Mouse (Mus musculus) lung, embryonic 14.5 days (tissue): ENCODE results near the gene Acss2. TPM values are rescaled to one million over a fixed set of nuclear protein-coding genes. Genes with fewer than 3 reads are reported as not detected.

Experiments
- ATAC-seq: fragments of 200-750 bp; cut with Nextera tagmentation; 2 replicates; pipeline ENCODE4 v1.8.0; 2017; ENCODE audit warnings: mild to moderate bottlenecking, moderate TSS enrichment, moderate library complexity; ENCODE audit not compliant: insufficient read depth
- DNase-seq: peaks from one replicate; pipeline ENCODE4 v3.0.0-alpha.2; 2015
- H3K27ac ChIP-seq: fragments of 300-500 bp; sonication (generic); 2 replicates; pipeline ENCODE4 v1.5.1; 2014; ENCODE audit warnings: low read depth, mild to moderate bottlenecking, moderate library complexity
- H3K27me3 ChIP-seq: fragments of 300-500 bp; sonication (generic); 2 replicates; pipeline ENCODE4 v1.6.1; 2014; ENCODE audit warnings: low read length, control low read depth; ENCODE audit not compliant: insufficient read depth
- H3K36me3 ChIP-seq: fragments of 300-500 bp; sonication (generic); 2 replicates; pipeline ENCODE4 v1.6.1; 2014; ENCODE audit warnings: control low read depth; ENCODE audit not compliant: insufficient read depth
- H3K4me1 ChIP-seq: fragments of 300-500 bp; sonication (generic); 2 replicates; pipeline ENCODE4 v1.6.1; 2014; ENCODE audit warnings: antibody characterized with exemption, control low read depth; ENCODE audit not compliant: insufficient read depth
- H3K4me2 ChIP-seq: fragments of 300-500 bp; sonication (generic); 2 replicates; pipeline ENCODE4 v1.6.1; 2014; ENCODE audit warnings: mild to moderate bottlenecking
- H3K4me3 ChIP-seq: fragments of 300-500 bp; sonication (generic); 2 replicates; pipeline ENCODE4 v1.5.1; 2014; ENCODE audit warnings: low read depth, low read length
- H3K9ac ChIP-seq: fragments of 300-500 bp; sonication (generic); 2 replicates; pipeline ENCODE4 v1.6.1; 2014
- H3K9me3 ChIP-seq: fragments of 300-500 bp; sonication (generic); 2 replicates; pipeline ENCODE4 v1.6.1; 2016; ENCODE audit warnings: low read depth, low read length, control low read depth
- CTCF ChIP-seq: IDR thresholded peaks from 2 replicates; pipeline ENCODE4 v1.5.1; 2016; ENCODE audit warnings: antibody characterized with exemption, low read depth
- WGBS: fragments of 180-500 bp; shearing (Covaris S2); extraction: QIAGEN DNeasy Blood & Tissue Kit; methylation state at CpG from one replicate; pipeline ENCODE4 v1.1.7; 2014; 5-methylcytosine and 5-hydroxymethylcytosine counted together
- polyA plus RNA-seq: library from polyadenylated mRNA; unstranded; fragments of >200 nt; fragmentation: Nextera tagmentation; extraction: Ambion mirVana; gene quantifications from 2 replicates; pipeline ENCODE4 v1.2.1, GENCODE M21; 2014

The Acss2 gene
- polyA plus RNA-seq, 1 experiment from 2014 or later, result 7.5 TPM

- DNase-seq (no peak), ATAC-seq (no peak)
- Histone ChIP-seq H3K27ac (no peak overlapping the region), H3K4me2 (no peak overlapping the region), H3K4me3 (no peak overlapping the region), H3K36me3 (no peaks in the 10 kb centered on the region), H3K27me3 (no peaks in the 10 kb centered on the region), H3K9ac (no peak overlapping the region), H3K9me3 (no peaks in the 10 kb centered on the region), H3K4me1 (no peaks in the 10 kb centered on the region)
- no peak for TF ChIP-seq CTCF
- 80% methylated on average over 4 of the region's 4 CpGs for WGBS
These were observed 45.2 kb downstream of the Acss2 start for GRCm38 (mm10) chr2:155562934-155563333.

DNA sequence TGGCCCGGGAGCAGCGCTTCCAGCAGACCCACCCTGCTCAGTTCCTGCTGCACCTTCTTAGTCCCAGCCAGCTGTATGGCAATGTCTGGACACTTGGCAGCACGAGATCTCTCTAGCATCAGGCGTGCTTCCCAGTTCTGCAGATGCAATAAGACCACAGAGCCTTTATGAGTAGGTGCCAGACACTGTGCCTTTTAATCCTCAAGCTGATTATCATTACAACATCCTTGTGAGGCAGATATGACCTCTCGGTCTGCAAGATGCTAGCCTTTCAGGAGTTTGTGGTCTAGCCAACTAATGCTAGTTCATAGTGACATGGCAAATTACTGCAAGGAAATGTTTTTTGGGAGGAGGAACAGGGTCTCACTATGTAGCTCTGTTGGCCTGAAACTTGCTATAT lies 50.0 kb downstream of the Acss2 start:
- no peak for DNase-seq

DNA sequence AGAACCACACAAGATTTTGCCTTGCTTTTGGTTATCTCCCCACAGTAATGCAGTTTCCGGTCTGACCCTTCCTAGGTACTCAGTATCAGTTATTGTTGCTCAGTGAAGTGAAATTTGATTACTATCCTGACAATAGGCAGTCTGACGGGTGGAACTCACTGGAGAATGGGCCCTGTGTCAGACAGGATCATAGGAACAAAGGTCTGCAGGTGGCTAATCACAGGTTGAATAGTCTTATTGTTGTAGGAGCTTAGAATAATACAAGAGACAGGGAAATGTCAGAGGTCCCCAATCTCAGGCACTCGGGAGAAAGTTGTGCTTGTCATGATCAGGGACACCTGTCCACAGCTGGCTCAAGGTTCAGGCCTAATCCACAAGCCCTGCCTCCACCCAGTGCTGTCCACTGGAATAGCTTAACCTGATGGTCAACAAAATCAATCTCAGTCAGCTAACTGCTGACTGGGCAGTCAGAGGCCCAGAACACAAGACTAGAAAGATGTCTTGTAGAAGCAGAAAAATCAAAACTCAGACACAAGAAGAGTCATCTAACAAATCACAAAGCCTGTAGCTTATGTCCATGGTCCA lies 51.6 kb downstream of the Acss2 start:
- TF ChIP-seq CTCF, result no peak
- no peaks in the 10 kb centered on the region for H3K27me3 ChIP-seq
- ATAC-seq, result no peak
- no peak for DNase-seq
- H3K4me3 ChIP-seq, result no peak overlapping the region
- H3K9me3 ChIP-seq, result no peaks in the 10 kb centered on the region
- no peak overlapping the region for H3K9ac ChIP-seq
- no peaks in the 10 kb centered on the region for H3K36me3 ChIP-seq
- H3K4me2 ChIP-seq, result no peak overlapping the region
- WGBS, result 38% methylated on average over 3 of the region's 3 CpGs
- no peaks in the 10 kb centered on the region for H3K4me1 ChIP-seq
- no peak overlapping the region for H3K27ac ChIP-seq

More for the DNA sequence above, 50.0 kb downstream of the Acss2 start:
- no peak overlapping the region for H3K4me2 ChIP-seq
- H3K27me3 ChIP-seq, result no peaks in the 10 kb centered on the region
- no peak overlapping the region for H3K9ac ChIP-seq
- no peaks in the 10 kb centered on the region for H3K36me3 ChIP-seq
- H3K9me3 ChIP-seq, result no peaks in the 10 kb centered on the region
- H3K4me3 ChIP-seq, result no peak overlapping the region
- H3K4me1 ChIP-seq, result no peaks in the 10 kb centered on the region
- no peak overlapping the region for H3K27ac ChIP-seq
- no peak for TF ChIP-seq CTCF
- WGBS, result 74% methylated on average over 5 of the region's 5 CpGs
- ATAC-seq, result no peak

- no peak overlapping the region for H3K9ac ChIP-seq
- H3K4me2 ChIP-seq, result no peak overlapping the region
- ATAC-seq (no peak), DNase-seq (no peak)
- TF ChIP-seq CTCF, result no peak
- H3K4me3 ChIP-seq, result no peak overlapping the region
- H3K4me1 ChIP-seq, result no peaks in the 10 kb centered on the region
- no peak overlapping the region for H3K27ac ChIP-seq
- no peaks in the 10 kb centered on the region for H3K36me3 ChIP-seq
- WGBS, result 62% methylated on average over 9 of the region's 9 CpGs
- no peaks in the 10 kb centered on the region for H3K9me3 ChIP-seq
- no peaks in the 10 kb centered on the region for H3K27me3 ChIP-seq
These were observed 55.3 kb downstream of the Acss2 start for GRCm38 (mm10) chr2:155573001-155573400.

DNA sequence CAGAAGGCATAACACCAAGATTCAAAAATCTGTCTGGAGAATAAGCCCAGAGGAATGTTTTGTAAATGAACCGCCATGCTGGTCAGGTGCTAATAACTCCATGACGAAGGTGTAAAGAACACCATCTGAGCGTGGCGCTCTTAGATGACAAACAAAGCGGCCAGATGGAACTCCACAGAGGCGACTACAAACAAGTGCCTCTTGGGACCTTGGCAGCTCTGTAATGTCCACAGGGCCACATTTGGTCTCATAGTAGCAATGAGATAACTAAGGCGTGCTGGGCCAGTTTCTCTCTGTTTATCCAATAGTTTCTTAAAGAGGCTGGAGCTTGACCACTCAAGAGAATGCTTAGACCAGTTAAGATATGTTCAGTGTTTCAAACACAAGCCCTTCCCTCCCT lies 56.2 kb downstream of the Acss2 start:
- Histone ChIP-seq H3K9ac (no peak overlapping the region), H3K4me3 (no peak overlapping the region), H3K27me3 (no peaks in the 10 kb centered on the region), H3K4me2 (no peak overlapping the region), H3K36me3 (no peaks in the 10 kb centered on the region), H3K4me1 (no peaks in the 10 kb centered on the region), H3K9me3 (no peaks in the 10 kb centered on the region), H3K27ac (no peak overlapping the region)
- no peak for ATAC-seq
- no peak for TF ChIP-seq CTCF
- DNase-seq, result no peak
- 86% methylated on average over 7 of the region's 7 CpGs for WGBS

GRCm38 (mm10) chr2:155574700-155575099 lies 57.0 kb downstream of the Acss2 start:
- no peak for DNase-seq
- no peaks in the 10 kb centered on the region for H3K36me3 ChIP-seq
- WGBS, result 88% methylated on average over 4 of the region's 4 CpGs

GRCm38 (mm10) chr2:155576656-155577055 lies 58.9 kb downstream of the Acss2 start:
- ATAC-seq, result no peak
- 59% methylated on average over 9 of the region's 9 CpGs for WGBS

More at GRCm38 (mm10) chr2:155574700-155575099, 57.0 kb downstream of the Acss2 start:
- ATAC-seq, result no peak
- H3K27me3 ChIP-seq, result no peaks in the 10 kb centered on the region
- no peaks in the 10 kb centered on the region for H3K9me3 ChIP-seq
- H3K4me3 ChIP-seq, result no peak overlapping the region
- no peak overlapping the region for H3K9ac ChIP-seq
- TF ChIP-seq CTCF, result no peak
- H3K27ac ChIP-seq, result no peak overlapping the region
- H3K4me1 ChIP-seq, result no peaks in the 10 kb centered on the region
- no peak overlapping the region for H3K4me2 ChIP-seq

More at GRCm38 (mm10) chr2:155576656-155577055, 58.9 kb downstream of the Acss2 start:
- no peak for TF ChIP-seq CTCF
- H3K27ac ChIP-seq, result no peak overlapping the region
- DNase-seq, result no peak
- no peaks in the 10 kb centered on the region for H3K9me3 ChIP-seq
- no peaks in the 10 kb centered on the region for H3K27me3 ChIP-seq
- H3K36me3 ChIP-seq, result no peaks in the 10 kb centered on the region
- no peaks in the 10 kb centered on the region for H3K4me1 ChIP-seq
- no peak overlapping the region for H3K4me3 ChIP-seq
- H3K4me2 ChIP-seq, result no peak overlapping the region
- H3K9ac ChIP-seq, result no peak overlapping the region
